In genomic region chr11:42181426-42181825, GRCm38 (mm10) we compare ENCODE assay signal across 9 mouse cellular contexts. TPM values are rescaled to one million over a fixed set of nuclear protein-coding genes. Genes with fewer than 3 reads are reported as not detected.
DNase-seq lines count a peak whose midpoint lies in the region; ATAC-seq lines count a peak whose summit lies in the region.
"Had no signal": no experiment of that assay in that cellular context is flagged by ENCODE, and none has a peak within 500 bp of the region (broad histone marks: within the 10 kb centered on the region; RNA-seq: fewer than 3 reads in every experiment).

No protein-coding gene starts in this region.

- H3K9ac ChIP-seq in hindbrain, embryonic 14.5 days: peak overlapping the region; percentile 73

- H3K27ac ChIP-seq in hindbrain, embryonic 14.5 days: peak overlapping the region; percentile 78

- peak overlapping the region; percentile 65 for H3K4me2 ChIP-seq in hindbrain, embryonic 14.5 days (replicated peaks)

- H3K4me3 ChIP-seq in hindbrain, embryonic 14.5 days (replicated peaks; ENCODE audit: low read length): peak overlapping the region; percentile 55

- H3K27me3 ChIP-seq in hindbrain, embryonic 14.5 days (ENCODE audit: control insufficient read depth, insufficient read depth, low read length): peaks cover 3% of the 10 kb centered on the region; the same call in 1 of the 2 replicates

- ATAC-seq in hindbrain, embryonic 14.5 days (ENCODE audit: low FRiP score): peak; percentile 52; the same call in 1 of the 2 replicates
- ATAC-seq: Patski had no signal

- peak; percentile 13 to 32 for DNase-seq in layer of hippocampus, adult 18-20 months (ENCODE audit: low spot score in 2 of 2)
- no peak for DNase-seq in layer of hippocampus, adult 9-11 months
- peak; percentile 22 to 50 for DNase-seq in cerebellum, postnatal 36 days
- DNase-seq in hindbrain, embryonic 14.5 days (ENCODE audit: low spot score): peak; percentile 37
- peak; percentile 23 for DNase-seq in neural tube, embryonic 10.5 days (ENCODE audit: extremely low spot score, low spot score)
- DNase-seq in thymus, postnatal 25 days: no peak
- no peak for DNase-seq in spleen, postnatal 10 days (ENCODE audit: low spot score in 2 of 2)
- no peak for DNase-seq in kidney, adult 8-10 months

- WGBS in hindbrain, embryonic 14.5 days: 20% methylated on average over 5 of the region's 5 CpGs

- no peaks in the 10 kb centered on the region for H3K9me3 ChIP-seq in hindbrain, embryonic 14.5 days (ENCODE audit: control insufficient read depth, low read length)

- H3K36me3 ChIP-seq in hindbrain, embryonic 14.5 days (replicated peaks; ENCODE audit: control insufficient read depth, insufficient read depth): no peaks in the 10 kb centered on the region

- 0 out of 2 replicates have a peak, but pooled peaks cover 4% of the 10 kb centered on the region for H3K4me1 ChIP-seq in hindbrain, embryonic 14.5 days (replicated peaks; ENCODE audit: control insufficient read depth, insufficient read depth, low read length)

RNA-seq across cellular contexts. Expression of gene Gabra1, which starts 1.3 kb away (rescaled TPM):
- total RNA-seq in layer of hippocampus, adult 18-20 months (2021): 100 to 1,000 TPM; 443 to 448 TPM
- 18.6 and 24.6 TPM in 2 replicates for polyA plus RNA-seq in hindbrain, embryonic 14.5 days (2014; fragmentation: Nextera tagmentation; extraction: Ambion mirVana)
- polyA plus RNA-seq: Patski had no signal

Comparison
In these comparisons a context has a peak if more than half of its experiments do, and no peak if none do; other contexts are left out.
1. DNase-seq: peak in layer of hippocampus, adult 18-20 months (2 of 2), cerebellum, postnatal 36 days (2 of 2), hindbrain, embryonic 14.5 days (single experiment) and neural tube, embryonic 10.5 days (single experiment); none in layer of hippocampus, adult 9-11 months (single experiment), thymus, postnatal 25 days (single experiment), spleen, postnatal 10 days (0 of 2) and kidney, adult 8-10 months (0 of 2).